Mouse (Mus musculus) cerebellum, adult 2 months (tissue): ENCODE measurements at regions not wholly inside any gene's neighbourhood (a gene's known extent, or its start where the extent isn't known, plus 50 kb on each side); places are given as distances from the start of the nearest gene placed in this dataset.

Source experiments
- CTCF ChIP-seq: fragments of 200-500 bp; IDR thresholded peaks from 2 replicates; pipeline ENCODE4 v1.5.1; 2011; ENCODE audit warnings: low read depth, mild to moderate bottlenecking, control low read depth, low read length, moderate library complexity, borderline replicate concordance; ENCODE audit not compliant: insufficient read depth
- POLR2A ChIP-seq: fragments of 200-500 bp; IDR thresholded peaks from 2 replicates; pipeline ENCODE4 v1.6.1; 2011; ENCODE audit warnings: low read length, control low read depth, borderline replicate concordance; ENCODE audit not compliant: insufficient read depth

DNA sequence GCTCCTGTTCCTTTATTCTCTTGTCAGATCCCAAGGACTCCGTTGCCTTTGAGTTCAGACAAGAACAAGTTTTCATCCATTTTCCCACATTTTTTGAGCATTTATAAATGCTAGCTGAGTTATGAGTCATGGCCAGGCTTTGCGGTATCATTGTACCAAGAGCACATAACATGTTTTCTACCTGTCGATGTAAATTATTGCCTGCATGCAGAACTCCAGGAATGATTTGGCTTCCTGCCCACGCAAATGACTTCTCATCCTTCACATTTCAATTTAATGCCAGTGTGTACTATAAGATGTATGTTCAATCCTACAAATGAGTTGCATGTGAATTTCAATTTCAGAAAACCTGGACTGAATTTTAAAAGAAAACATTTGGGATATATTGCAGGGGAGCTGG lies 285.0 kb upstream of the Rbms1 start:
- TF ChIP-seq CTCF (no peak), POLR2A (no peak)
